Mouse (Mus musculus): Measurements from ENCODE around the gene Olfr220.

Olfr220 gene

DNA sequence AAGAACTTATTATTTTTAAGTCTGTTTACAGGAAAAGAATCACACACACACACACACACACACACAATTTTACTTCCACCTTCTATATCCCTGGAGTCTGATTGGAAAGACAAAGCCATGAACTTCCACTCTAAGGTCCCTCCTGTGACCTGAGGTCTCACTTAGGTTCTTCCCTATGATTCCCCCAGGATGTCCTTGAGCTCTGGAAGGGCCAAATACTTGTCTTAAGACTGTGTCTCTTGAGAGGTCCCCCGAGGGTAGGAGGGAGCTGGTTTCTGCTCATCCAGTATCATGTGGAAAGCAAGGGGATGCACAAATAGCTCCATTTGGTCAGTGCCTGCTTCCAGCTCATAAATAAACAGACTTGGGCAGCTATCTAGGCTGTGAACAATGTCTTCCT lies at the start of gene Olfr220:
Gene Olfr220 (plus strand): TSS at position 301 of the 400 bp plus-strand sequence.
- no peak for DNase-seq (ENCODE audit: extremely low read depth, low read depth, low spot score)

DNA sequence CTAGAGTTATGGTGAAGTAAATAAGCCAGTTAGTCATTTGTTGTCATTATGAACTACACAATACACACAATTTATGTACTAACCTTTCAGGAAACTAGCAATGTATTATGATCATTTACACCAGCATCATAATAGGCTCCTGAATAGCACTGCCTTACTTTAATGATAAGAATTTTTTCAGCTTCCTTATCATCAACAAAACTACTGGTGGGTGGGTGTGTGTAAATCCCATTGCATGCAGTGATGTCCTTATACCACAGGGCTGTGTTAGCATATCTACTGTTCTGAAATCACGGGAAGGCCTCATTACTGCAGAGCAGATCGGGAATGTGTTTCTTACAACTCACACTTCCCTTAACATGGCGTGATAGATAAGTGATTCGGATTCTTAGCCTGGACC lies 18.9 kb upstream of the Olfr220 start:
- DNase-seq (ENCODE audit: extremely low read depth, low read depth, low spot score): no peak

DNA sequence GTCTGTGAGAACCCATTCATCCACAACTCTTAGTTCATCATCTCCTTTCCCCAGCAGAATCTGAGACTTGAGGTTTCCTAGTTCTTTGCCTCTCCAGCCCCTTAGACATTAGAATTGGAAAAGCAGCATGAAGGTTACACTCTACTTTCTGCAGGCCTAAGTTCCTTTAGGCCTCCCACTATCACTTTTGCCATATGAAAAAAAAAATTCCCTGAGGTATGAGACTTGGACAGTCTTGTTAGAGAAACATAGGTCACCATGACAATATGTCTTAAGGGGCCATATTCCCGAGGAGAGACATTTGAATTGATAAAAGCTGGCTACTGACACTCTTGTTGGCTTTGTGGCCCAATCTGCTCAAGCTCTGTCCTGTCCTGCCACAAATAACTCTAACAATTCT lies 18.1 kb upstream of the Olfr220 start, which contains the start of gene Olfr414:
Gene Olfr414 (plus strand): TSS at position 301 of the 400 bp plus-strand sequence.
- no peak for DNase-seq (ENCODE audit: extremely low read depth, low read depth, low spot score)

DNA sequence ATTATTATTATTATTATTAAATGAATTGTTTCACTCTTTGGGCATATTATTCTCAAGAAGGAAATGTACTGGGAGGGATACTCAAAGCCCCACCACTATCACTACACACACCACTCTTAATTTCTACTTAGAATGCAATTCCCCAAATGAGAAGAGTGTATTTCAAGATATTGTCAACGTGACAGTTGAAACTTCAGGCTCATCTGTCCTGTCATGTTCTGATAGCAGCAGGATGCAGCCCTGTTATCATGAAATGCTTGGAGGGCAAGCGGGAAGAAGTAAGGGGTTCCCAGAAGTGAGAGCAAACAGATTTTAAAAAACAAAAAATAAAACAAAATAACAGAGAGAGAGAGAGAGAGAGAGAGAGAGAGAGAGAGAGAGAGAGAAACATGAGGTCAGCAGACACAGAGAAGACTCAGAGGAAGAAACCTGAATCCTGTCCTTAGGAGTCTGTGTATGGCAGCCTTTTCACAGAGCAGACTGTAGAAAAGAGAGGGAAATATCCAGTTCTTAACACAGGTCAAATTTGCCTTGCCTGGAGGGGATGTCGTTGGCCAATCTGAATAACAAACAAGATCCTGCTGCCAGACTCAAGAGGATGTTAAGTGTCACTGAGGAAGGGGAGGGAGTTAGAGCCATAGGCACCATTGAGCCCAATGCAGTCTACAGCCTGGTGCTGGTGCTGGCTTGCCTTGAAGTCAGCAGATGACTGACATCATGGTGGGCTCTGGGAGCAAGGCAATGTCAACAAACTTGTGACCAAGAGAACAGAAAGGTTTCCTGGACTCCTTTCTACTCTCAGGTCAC lies 15.5 kb upstream of the Olfr220 start:
- DNase-seq (ENCODE audit: extremely low read depth, low read depth, low spot score): no peak

DNA sequence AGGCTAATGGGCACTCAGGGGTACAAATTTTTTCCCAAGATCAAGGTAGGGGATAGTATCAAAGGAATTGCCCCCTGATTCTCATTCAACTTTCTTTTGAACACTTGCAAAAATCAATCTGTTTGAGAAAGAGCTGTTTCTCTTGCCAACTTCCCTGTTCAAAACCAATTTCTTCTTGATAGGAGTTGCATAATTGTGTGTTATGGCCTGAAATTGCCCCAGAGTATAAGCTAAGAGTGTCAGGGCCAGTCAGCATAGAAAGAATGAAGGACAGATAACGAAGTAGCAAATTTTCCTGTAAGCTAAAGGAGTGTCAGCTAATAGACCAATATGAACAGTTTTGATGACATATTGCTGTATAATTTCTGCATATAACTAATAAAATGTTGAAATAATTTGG lies 14.5 kb upstream of the Olfr220 start:
- no peak for DNase-seq (ENCODE audit: extremely low read depth, low read depth, low spot score)

DNA sequence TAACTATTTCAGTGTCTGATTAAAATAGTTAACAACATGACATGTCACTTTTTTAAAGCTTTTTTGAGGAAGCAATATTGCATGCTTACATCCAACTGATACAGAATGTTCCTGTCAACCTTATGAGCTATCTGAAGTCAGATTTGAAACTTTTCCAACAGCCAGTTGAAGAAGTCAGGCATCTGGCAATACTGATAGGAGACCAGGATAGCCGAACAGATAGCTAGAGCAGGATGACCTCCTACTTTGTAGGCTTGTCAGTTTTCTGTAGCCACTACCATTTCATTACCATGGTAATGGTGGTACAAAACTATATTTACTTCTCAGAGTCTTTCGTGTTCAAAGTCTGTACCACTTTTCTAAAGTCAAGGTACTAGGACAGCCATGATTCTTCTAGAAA lies 13.5 kb upstream of the Olfr220 start:
- no peak for DNase-seq (ENCODE audit: extremely low read depth, low read depth, low spot score)

DNA sequence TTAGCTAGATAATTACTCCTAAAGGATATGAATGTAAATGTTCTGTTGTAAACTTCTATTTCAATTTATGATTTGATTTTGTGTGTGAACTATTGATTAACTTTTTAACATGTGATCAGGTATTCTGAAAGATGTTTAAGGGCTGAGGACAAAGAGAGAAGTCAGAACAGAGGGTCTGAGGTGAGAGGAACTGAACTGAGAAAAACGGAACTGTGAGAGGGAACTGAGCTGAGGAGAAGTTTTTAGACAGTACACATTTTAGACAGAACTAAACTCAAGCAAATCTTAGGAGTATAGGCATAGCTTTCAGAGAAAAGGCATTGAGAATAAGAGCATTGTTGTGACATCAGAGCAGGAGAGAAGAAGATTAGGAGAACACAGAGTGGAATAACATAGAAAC lies 7.8 kb upstream of the Olfr220 start:
- DNase-seq (ENCODE audit: extremely low read depth, low read depth, low spot score): no peak

DNA sequence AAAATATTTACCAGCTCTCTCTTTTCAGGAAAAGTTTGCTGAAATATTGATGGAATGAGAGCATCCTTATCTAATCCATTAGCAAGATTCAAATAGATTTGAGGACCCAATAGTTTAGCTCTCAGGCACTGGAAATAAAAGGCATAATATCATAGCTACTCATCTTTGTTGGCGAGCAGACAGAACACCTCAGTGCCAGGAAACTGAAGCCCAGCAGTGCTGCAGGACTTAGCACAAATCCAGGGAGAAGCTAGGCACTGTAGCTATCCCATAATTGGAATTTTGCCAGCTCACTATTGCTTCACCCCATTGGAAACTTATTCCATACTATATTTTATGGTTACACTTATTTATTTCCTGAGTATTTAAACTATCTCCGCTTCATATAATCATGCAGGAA lies 13.2 kb downstream of the Olfr220 start:
- DNase-seq (ENCODE audit: extremely low read depth, low read depth, low spot score): no peak

DNA sequence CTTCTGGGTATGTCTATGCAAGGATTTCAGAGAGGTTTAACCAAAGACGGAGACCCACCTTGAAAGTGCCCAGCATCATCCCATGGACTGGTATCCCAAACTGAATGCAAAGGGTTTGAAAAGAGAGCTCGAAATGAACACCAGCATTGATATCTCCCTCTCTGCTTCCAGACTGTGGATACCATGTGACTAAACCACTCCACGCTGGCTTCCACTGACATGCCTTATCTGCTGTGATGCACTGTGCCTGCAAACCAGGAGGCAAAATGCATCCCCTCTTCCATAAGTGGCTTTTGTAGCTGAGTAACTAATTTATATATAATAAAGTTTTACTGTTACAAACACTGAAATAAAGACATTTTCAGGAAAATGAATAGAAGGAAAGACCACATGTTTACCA lies 23.5 kb downstream of the Olfr220 start:
- no peak for DNase-seq (ENCODE audit: extremely low read depth, low read depth, low spot score)

DNA sequence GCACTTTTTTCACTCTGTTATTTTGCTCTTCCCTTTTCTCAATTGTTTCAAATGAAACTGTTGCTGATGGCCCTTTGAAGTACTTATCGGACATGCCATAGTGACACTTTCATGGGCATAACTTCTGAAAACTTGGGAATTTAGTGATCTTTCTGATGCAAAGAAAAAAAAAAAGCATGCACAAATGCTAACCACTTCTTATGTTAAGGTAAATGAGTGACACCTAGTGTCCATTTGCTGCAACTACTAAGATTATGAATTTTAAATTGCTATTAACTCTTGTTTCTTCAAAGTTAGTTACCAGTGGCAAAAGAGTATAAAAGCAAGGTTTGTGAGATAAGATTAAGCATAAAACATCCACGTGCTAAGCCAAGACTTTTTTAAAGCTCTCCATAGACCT lies 24.4 kb downstream of the Olfr220 start:
- no peak for DNase-seq (ENCODE audit: extremely low read depth, low read depth, low spot score)

DNA sequence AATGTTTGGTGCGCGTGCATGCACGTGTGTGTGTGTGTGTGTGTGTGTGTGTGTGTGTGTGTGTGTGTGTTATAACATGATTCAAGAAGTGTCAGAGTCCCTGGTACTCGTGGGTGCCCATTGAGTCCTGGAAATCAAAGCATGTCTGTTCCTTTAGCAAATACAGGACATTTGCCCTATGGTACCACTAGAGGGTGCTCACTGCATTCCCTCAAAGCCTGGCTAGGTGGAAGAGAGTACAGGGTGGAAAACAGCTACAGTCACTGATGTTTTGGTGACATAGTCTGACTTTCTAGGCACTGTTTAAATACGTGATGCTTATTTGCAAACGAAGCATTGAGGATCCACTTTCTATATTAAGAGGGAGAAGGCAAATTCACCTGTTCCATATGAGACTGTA lies 27.9 kb downstream of the Olfr220 start:
- DNase-seq (ENCODE audit: extremely low read depth, low read depth, low spot score): no peak

DNA sequence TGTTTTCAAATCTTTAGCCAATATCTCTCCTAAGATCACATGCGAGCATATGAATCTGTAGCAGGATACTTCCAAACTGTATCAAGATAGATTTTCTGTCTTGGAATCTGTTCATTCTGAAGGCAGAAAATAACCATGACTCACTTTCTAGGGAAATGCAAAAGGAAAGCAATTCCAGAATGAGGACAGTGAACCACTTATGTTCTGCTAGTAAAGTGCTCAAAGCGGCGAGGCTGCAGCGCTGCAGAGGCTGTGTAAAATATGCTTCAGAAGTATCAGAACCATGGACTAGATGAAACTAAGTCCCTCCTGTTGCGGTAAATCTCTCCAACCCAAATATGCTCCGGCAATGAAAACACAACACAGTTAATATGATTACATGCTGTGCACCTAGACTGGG lies 40.7 kb downstream of the Olfr220 start:
- no peak for DNase-seq (ENCODE audit: extremely low read depth, low read depth, low spot score)

DNA sequence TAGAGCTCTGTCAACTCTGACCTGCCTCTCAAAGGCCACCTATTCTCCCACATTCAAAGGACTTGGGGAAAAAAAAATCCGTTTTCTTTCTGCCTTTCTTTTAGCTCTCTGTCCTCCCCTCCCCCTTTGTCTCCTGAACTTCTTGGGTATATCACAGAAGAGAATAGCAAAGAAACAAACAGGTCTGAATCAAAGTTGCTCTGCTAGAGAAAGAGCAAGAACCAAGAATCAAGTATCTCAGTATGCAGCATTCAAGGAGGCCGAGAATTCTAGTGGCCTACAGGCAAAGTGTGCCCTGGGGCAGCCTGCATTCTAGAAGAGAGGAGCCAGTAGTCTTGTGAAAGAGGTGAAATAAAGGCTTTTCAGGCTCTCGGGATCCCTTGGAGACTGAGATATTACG lies 58.2 kb downstream of the Olfr220 start:
- no peak for DNase-seq (ENCODE audit: extremely low read depth, low read depth, low spot score)

Measured in fat pad, adult 2 months (tissue).